Mouse (Mus musculus): Measurements from ENCODE around the gene Opn5. TPM values are rescaled to one million over a fixed set of nuclear protein-coding genes. Genes with fewer than 3 reads are reported as not detected.

Gene Opn5
- polyA plus RNA-seq, 1 experiment from 2014 or later: 0.13 TPM

Other genes starting within 250 kb of the Opn5 start
- gene Adgrf4, start 80.9 kb upstream of the Opn5 start, polyA plus RNA-seq (2014; fragmentation: Nextera tagmentation; extraction: Ambion mirVana): 0.26 and 0.31 TPM in 2 replicates
- 0.08 and 0.10 TPM in 2 replicates for gene Adgrf2, start 130.8 kb upstream of the Opn5 start, polyA plus RNA-seq (2014; fragmentation: Nextera tagmentation; extraction: Ambion mirVana)

Data from neural tube, embryonic 14.5 days (tissue).